ENCODE assay signal across 8 mouse cellular contexts in the genomic region with DNA sequence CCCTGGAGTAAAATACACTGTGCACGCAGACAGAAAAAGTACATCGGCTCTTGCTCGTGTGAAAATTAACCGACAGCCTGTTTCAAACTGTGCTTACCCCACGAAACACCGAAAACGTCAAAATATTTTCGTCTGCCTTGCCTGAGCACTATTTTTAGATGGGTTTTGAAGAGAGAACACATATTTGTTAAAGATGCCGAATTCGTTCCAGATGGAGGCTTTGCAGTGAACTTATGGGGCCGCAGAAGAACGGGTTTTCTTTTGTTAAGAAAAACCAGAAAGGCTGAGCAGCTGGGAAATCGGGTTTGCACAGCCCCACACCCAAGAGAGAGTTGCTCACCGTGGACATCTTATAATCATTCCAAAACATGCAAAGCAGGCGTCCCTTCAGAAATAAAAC.
DNase-seq lines count a peak whose midpoint lies in the region; ATAC-seq lines count a peak whose summit lies in the region.

No protein-coding gene starts in this region.

- H3K9ac ChIP-seq in forebrain, embryonic 15.5 days (replicated peaks): no peak overlapping the region
- H3K9ac ChIP-seq in forebrain, embryonic 13.5 days: no peak overlapping the region
- no peak overlapping the region for H3K9ac ChIP-seq in neural tube, embryonic 13.5 days
- H3K9ac ChIP-seq in intestine, embryonic 15.5 days: no peak overlapping the region
- H3K9ac ChIP-seq in stomach, embryonic 15.5 days: no peak overlapping the region

- no peaks in the 10 kb centered on the region for H3K36me3 ChIP-seq in forebrain, embryonic 15.5 days
- no peaks in the 10 kb centered on the region for H3K36me3 ChIP-seq in forebrain, embryonic 13.5 days (ENCODE audit: poor library complexity, severe bottlenecking)
- peaks cover 4% of the 10 kb centered on the region; the same call in 1 of the 2 replicates for H3K36me3 ChIP-seq in neural tube, embryonic 13.5 days
- no peaks in the 10 kb centered on the region; the same call in 1 of the 2 replicates for H3K36me3 ChIP-seq in intestine, embryonic 15.5 days
- H3K36me3 ChIP-seq in stomach, embryonic 15.5 days: 0 out of 2 replicates have a peak, but pooled peaks cover 4% of the 10 kb centered on the region

- WGBS in forebrain, embryonic 15.5 days: 37% methylated on average over 15 of the region's 15 CpGs
- 67% methylated on average over 15 of the region's 15 CpGs for WGBS in forebrain, embryonic 13.5 days
- WGBS in neural tube, embryonic 13.5 days: 76% methylated on average over 15 of the region's 15 CpGs
- WGBS in intestine, embryonic 15.5 days: 48% methylated on average over 15 of the region's 15 CpGs
- 41% methylated on average over 15 of the region's 15 CpGs for WGBS in stomach, embryonic 15.5 days

- ATAC-seq in forebrain, embryonic 15.5 days (replicated peaks): peak; percentile 52
- no peak; the same call in 1 of the 2 replicates for ATAC-seq in forebrain, embryonic 13.5 days
- ATAC-seq in neural tube, embryonic 13.5 days (ENCODE audit: low read depth): no peak
- ATAC-seq in intestine, embryonic 15.5 days: no peak
- 0 out of 2 replicates have a peak, but pooled peaks have one; percentile 27 for ATAC-seq in stomach, embryonic 15.5 days (ENCODE audit: insufficient read depth, low FRiP score, low read depth)

- H3K4me1 ChIP-seq in forebrain, embryonic 15.5 days: peaks cover 20% of the 10 kb centered on the region
- H3K4me1 ChIP-seq in forebrain, embryonic 13.5 days: peaks cover 8% of the 10 kb centered on the region; the same call in 1 of the 2 replicates
- peaks cover 19% of the 10 kb centered on the region for H3K4me1 ChIP-seq in neural tube, embryonic 13.5 days (replicated peaks)
- H3K4me1 ChIP-seq in intestine, embryonic 15.5 days (replicated peaks): peaks cover 12% of the 10 kb centered on the region; the same call in 1 of the 2 replicates
- H3K4me1 ChIP-seq in stomach, embryonic 15.5 days: peaks cover 8% of the 10 kb centered on the region

- no peak overlapping the region for H3K4me3 ChIP-seq in forebrain, embryonic 15.5 days
- H3K4me3 ChIP-seq in forebrain, embryonic 13.5 days: no peak overlapping the region
- H3K4me3 ChIP-seq in neural tube, embryonic 13.5 days: no peak overlapping the region
- H3K4me3 ChIP-seq in intestine, embryonic 15.5 days (replicated peaks): no peak overlapping the region
- no peak overlapping the region for H3K4me3 ChIP-seq in stomach, embryonic 15.5 days (replicated peaks)

- 0 out of 2 replicates have a peak overlapping the region, but pooled peaks have one; percentile 23 for H3K27ac ChIP-seq in forebrain, embryonic 15.5 days (replicated peaks)
- no peak overlapping the region for H3K27ac ChIP-seq in forebrain, embryonic 13.5 days
- peak overlapping the region; percentile 67 for H3K27ac ChIP-seq in neural tube, embryonic 13.5 days (replicated peaks)
- peak overlapping the region; percentile 77 for H3K27ac ChIP-seq in intestine, embryonic 15.5 days
- peak overlapping the region; percentile 90 for H3K27ac ChIP-seq in stomach, embryonic 15.5 days

- H3K9me3 ChIP-seq in forebrain, embryonic 15.5 days: no peaks in the 10 kb centered on the region
- H3K9me3 ChIP-seq in forebrain, embryonic 13.5 days (replicated peaks): no peaks in the 10 kb centered on the region; the same call in 1 of the 2 replicates
- no peaks in the 10 kb centered on the region for H3K9me3 ChIP-seq in neural tube, embryonic 13.5 days
- no peaks in the 10 kb centered on the region for H3K9me3 ChIP-seq in intestine, embryonic 15.5 days
- no peaks in the 10 kb centered on the region for H3K9me3 ChIP-seq in stomach, embryonic 15.5 days

- no peak overlapping the region for H3K4me2 ChIP-seq in forebrain, embryonic 15.5 days (replicated peaks)
- H3K4me2 ChIP-seq in forebrain, embryonic 13.5 days: no peak overlapping the region
- no peak overlapping the region for H3K4me2 ChIP-seq in neural tube, embryonic 13.5 days
- H3K4me2 ChIP-seq in intestine, embryonic 15.5 days (replicated peaks): 0 out of 2 replicates have a peak overlapping the region, but pooled peaks have one; percentile 1
- no peak overlapping the region; the same call in 1 of the 2 replicates for H3K4me2 ChIP-seq in stomach, embryonic 15.5 days

- H3K27me3 ChIP-seq in forebrain, embryonic 15.5 days: no peaks in the 10 kb centered on the region
- H3K27me3 ChIP-seq in forebrain, embryonic 13.5 days: no peaks in the 10 kb centered on the region
- H3K27me3 ChIP-seq in neural tube, embryonic 13.5 days: no peaks in the 10 kb centered on the region
- H3K27me3 ChIP-seq in intestine, embryonic 15.5 days (replicated peaks): no peaks in the 10 kb centered on the region
- no peaks in the 10 kb centered on the region for H3K27me3 ChIP-seq in stomach, embryonic 15.5 days (replicated peaks)

- DNase-seq in neural tube, embryonic 10.5 days (ENCODE audit: extremely low spot score, low spot score): no peak
- no peak for DNase-seq in liver
- DNase-seq in yolk sac, embryonic 10.5 days (ENCODE audit: low spot score): no peak

Comparison
In these comparisons a context has a peak if more than half of its experiments do, and no peak if none do; other contexts are left out.
1. ATAC-seq: peak in forebrain, embryonic 15.5 days (single experiment) and stomach, embryonic 15.5 days (single experiment); none in forebrain, embryonic 13.5 days (single experiment), neural tube, embryonic 13.5 days (single experiment) and intestine, embryonic 15.5 days (single experiment).